Mouse (Mus musculus): ENCODE measurements around the gene Gm9048. TPM values are rescaled to one million over a fixed set of nuclear protein-coding genes. Genes with fewer than 3 reads are reported as not detected.
"Not testable (repeated sequence)": the region's sequence is repeated elsewhere in the genome, so short reads cannot be mapped to it uniquely, and the experiment has no call there.

The Gm9048 gene
- not detected in 2 replicates for polyA plus RNA-seq (2012; rRNA removed)

- not testable (repeated sequence) for DNase-seq (ENCODE audit: low read depth)
Observed at GRCm38 (mm10) chr10:118348579-118348978, at the start of gene Gm9048. TSS of gene Gm9048 (minus strand) at chr10:118348679.

GRCm38 (mm10) chr10:118370443-118370842 is 22.0 kb upstream of the Gm9048 start:
- TF ChIP-seq POLR2A (IDR thresholded peaks at IDR 0.05; ENCODE audit: borderline replicate concordance, extremely low read depth, insufficient read depth, insufficient read length, poor library complexity, severe bottlenecking) (no peak), CTCF (IDR thresholded peaks at IDR 0.05; ENCODE audit: borderline replicate concordance, extremely low read depth, insufficient read depth, insufficient read length) (peak; percentile 93)
- peak; percentile 94 for DNase-seq (ENCODE audit: low read depth)

GRCm38 (mm10) chr10:118369518-118369917 is 21.0 kb upstream of the Gm9048 start:
- no peak for DNase-seq (ENCODE audit: low read depth)
- TF ChIP-seq POLR2A (IDR thresholded peaks at IDR 0.05; ENCODE audit: borderline replicate concordance, extremely low read depth, insufficient read depth, insufficient read length, poor library complexity, severe bottlenecking) (no peak), CTCF (IDR thresholded peaks at IDR 0.05; ENCODE audit: borderline replicate concordance, extremely low read depth, insufficient read depth, insufficient read length) (no peak)

GRCm38 (mm10) chr10:118354005-118354404 is 5.5 kb upstream of the Gm9048 start, which contains the start of gene Gm9049:
TSS of gene Gm9049 (minus strand) at chr10:118354105.
- not testable (repeated sequence) for DNase-seq (ENCODE audit: low read depth)

GRCm38 (mm10) chr10:118343155-118343554 is 5.3 kb downstream of the Gm9048 start, which contains the start of gene Gm9046:
TSS of gene Gm9046 (minus strand) at chr10:118343255.
- not testable (repeated sequence) for DNase-seq (ENCODE audit: low read depth)

- not testable (repeated sequence) for DNase-seq (ENCODE audit: low read depth)
Observed at GRCm38 (mm10) chr10:118337731-118338130, 10.7 kb downstream of the Gm9048 start, which contains the start of gene Gm9045. TSS of gene Gm9045 (minus strand) at chr10:118337831.

GRCm38 (mm10) chr10:118332308-118332707 is 16.2 kb downstream of the Gm9048 start, which contains the start of gene Gm9044:
TSS of gene Gm9044 (minus strand) at chr10:118332408.
- DNase-seq (ENCODE audit: low read depth), result not testable (repeated sequence)

GRCm38 (mm10) chr10:118326869-118327268 is 21.6 kb downstream of the Gm9048 start, which contains the start of gene Gm9040:
TSS of gene Gm9040 (minus strand) at chr10:118326969.
- not testable (repeated sequence) for DNase-seq (ENCODE audit: low read depth)

GRCm38 (mm10) chr10:118319024-118319423 is 29.5 kb downstream of the Gm9048 start:
- DNase-seq (ENCODE audit: low read depth), result no peak
- TF ChIP-seq POLR2A (IDR thresholded peaks at IDR 0.05; ENCODE audit: borderline replicate concordance, extremely low read depth, insufficient read depth, insufficient read length, poor library complexity, severe bottlenecking) (no peak), CTCF (IDR thresholded peaks at IDR 0.05; ENCODE audit: borderline replicate concordance, extremely low read depth, insufficient read depth, insufficient read length) (no peak)

- DNase-seq (ENCODE audit: low read depth), result not testable (repeated sequence)
Observed at GRCm38 (mm10) chr10:118302133-118302532, 46.3 kb downstream of the Gm9048 start.

Other genes with a start within 250 kb of the Gm9048 start
- 50.1 and 53.2 TPM in 2 replicates for gene Mdm1, start 206.9 kb downstream of the Gm9048 start, polyA plus RNA-seq (2012; rRNA removed)
- gene Il22, start 143.7 kb downstream of the Gm9048 start, polyA plus RNA-seq (2012; rRNA removed), result 0.20 TPM in 1 of 2 replicates, not detected in the other
- 0.08 and 0.18 TPM in 2 replicates for gene Gm32717, start 107.9 kb downstream of the Gm9048 start, polyA plus RNA-seq (2012; rRNA removed)
- 0.08 and 0.18 TPM in 2 replicates for gene Gm32802, start 90.0 kb downstream of the Gm9048 start, polyA plus RNA-seq (2012; rRNA removed)
- gene Iltifb, start 53.6 kb downstream of the Gm9048 start, polyA plus RNA-seq (2012; rRNA removed), result not detected in 2 replicates
- not detected in 2 replicates for gene Gm9040, start 21.7 kb downstream of the Gm9048 start, polyA plus RNA-seq (2012; rRNA removed)
- gene Gm9044, start 16.3 kb downstream of the Gm9048 start, polyA plus RNA-seq (2012; rRNA removed), result not detected in 2 replicates
- not detected in 2 replicates for gene Gm9045, start 10.8 kb downstream of the Gm9048 start, polyA plus RNA-seq (2012; rRNA removed)
- gene Gm9046, start 5.4 kb downstream of the Gm9048 start, polyA plus RNA-seq (2012; rRNA removed), result not detected in 2 replicates
- gene Gm9049, start 5.4 kb upstream of the Gm9048 start, polyA plus RNA-seq (2012; rRNA removed), result not detected in 2 replicates
- not detected in 2 replicates for gene Ifng, start 92.4 kb upstream of the Gm9048 start, polyA plus RNA-seq (2012; rRNA removed)

Data from brain, embryonic 14.5 days (tissue).